Mouse (Mus musculus) limb, embryonic 13.5 days (tissue): Measurements from ENCODE around the gene Rpf1. TPM values are rescaled to one million over a fixed set of nuclear protein-coding genes. Genes with fewer than 3 reads are reported as not detected.
A peak's percentile ranks its signal among the peaks of the same experiment; 100 is the strongest.

ENCODE experiments used
- ATAC-seq: fragments of 200-750 bp; cut with Nextera tagmentation; 2 replicates; pipeline ENCODE4 v1.8.0; 2017; ENCODE audit warnings: low read depth, moderate number of reproducible peaks, moderate TSS enrichment; ENCODE audit not compliant: low FRiP score
- H3K27ac ChIP-seq: fragments of 300-500 bp; sonication (generic); 2 replicates; pipeline ENCODE4 v1.5.1; 2015; ENCODE audit warnings: inconsistent platforms, mild to moderate bottlenecking, moderate library complexity
- H3K27me3 ChIP-seq: fragments of 300-500 bp; sonication (generic); 2 replicates; pipeline ENCODE4 v1.6.1; 2015; ENCODE audit warnings: mild to moderate bottlenecking, inconsistent platforms
- H3K36me3 ChIP-seq: fragments of 300-500 bp; sonication (generic); 2 replicates; pipeline ENCODE4 v1.6.1; 2015; ENCODE audit warnings: inconsistent platforms, mild to moderate bottlenecking, moderate library complexity
- H3K4me1 ChIP-seq: fragments of 300-500 bp; sonication (generic); 2 replicates; pipeline ENCODE4 v1.6.1; 2015; ENCODE audit warnings: inconsistent platforms
- H3K4me2 ChIP-seq: fragments of 300-500 bp; sonication (generic); replicated peaks from 2 replicates; pipeline ENCODE4 v1.6.1; 2015; ENCODE audit warnings: inconsistent platforms, mild to moderate bottlenecking, moderate library complexity
- H3K4me3 ChIP-seq: fragments of 300-500 bp; sonication (generic); 2 replicates; pipeline ENCODE4 v1.5.1; 2015; ENCODE audit warnings: moderate library complexity, mild to moderate bottlenecking, inconsistent platforms
- H3K9ac ChIP-seq: fragments of 300-500 bp; sonication (generic); 2 replicates; pipeline ENCODE4 v1.6.1; 2015; ENCODE audit warnings: mild to moderate bottlenecking, inconsistent platforms
- H3K9me3 ChIP-seq: fragments of 300-500 bp; sonication (generic); 2 replicates; pipeline ENCODE4 v1.6.1; 2016; ENCODE audit warnings: inconsistent platforms
- WGBS: fragments of 180-500 bp; shearing (Covaris S2); methylation state at CpG from one replicate; pipeline ENCODE4 v1.1.7; 2015; 5-methylcytosine and 5-hydroxymethylcytosine counted together
- polyA plus RNA-seq: library from polyadenylated mRNA; unstranded; fragments of >200 nt; fragmentation: Nextera tagmentation; extraction: Ambion mirVana; gene quantifications from 2 replicates; pipeline ENCODE4 v1.2.1, GENCODE M21; 2015

Rpf1 gene
- polyA plus RNA-seq: 52.8 and 56.1 TPM in 2 replicates

- WGBS: under 1% methylated on average over 66 of the region's 82 CpGs
Observed at GRCm38 (mm10) chr3:146520798-146521651, at the start of gene Rpf1. TSS of gene Rpf1 (minus strand) at chr3:146521429.

GRCm38 (mm10) chr3:146570939-146571338 is 49.7 kb upstream of the Rpf1 start:
- no peak overlapping the region for H3K27ac ChIP-seq
- no peaks in the 10 kb centered on the region for H3K27me3 ChIP-seq
- no peaks in the 10 kb centered on the region for H3K36me3 ChIP-seq
- 83% methylated on average over 6 of the region's 6 CpGs for WGBS
- H3K9me3 ChIP-seq: no peaks in the 10 kb centered on the region
- no peak overlapping the region for H3K9ac ChIP-seq
- no peak for ATAC-seq
- no peak overlapping the region for H3K4me3 ChIP-seq
- H3K4me1 ChIP-seq: no peaks in the 10 kb centered on the region
- no peak overlapping the region for H3K4me2 ChIP-seq

More at GRCm38 (mm10) chr3:146520798-146521651, at the start of gene Rpf1:
- Histone ChIP-seq H3K27ac (peak within 1 kb of the TSS; percentile 96), H3K36me3 (peaks cover 21% of the 10 kb centered on the region), H3K4me2 (peak within 1 kb of the TSS; percentile 76), H3K4me1 (peaks cover 6% of the 10 kb centered on the region; the same call in 1 of the 2 replicates), H3K4me3 (peak within 1 kb of the TSS; percentile 71), H3K9me3 (no peaks in the 10 kb centered on the region), H3K27me3 (no peaks in the 10 kb centered on the region), H3K9ac (peak within 1 kb of the TSS; percentile 81)
- ATAC-seq: peak; percentile 93

- H3K4me2 ChIP-seq: no peak within 1 kb of the TSS
- no peak within 1 kb of the TSS for H3K4me3 ChIP-seq
- no peaks in the 10 kb centered on the region for H3K36me3 ChIP-seq
- ATAC-seq: no peak
- WGBS: 88% methylated on average over 10 of the region's 10 CpGs
- H3K4me1 ChIP-seq: no peaks in the 10 kb centered on the region
- H3K27me3 ChIP-seq: no peaks in the 10 kb centered on the region
- no peaks in the 10 kb centered on the region for H3K9me3 ChIP-seq
- H3K27ac ChIP-seq: no peak within 1 kb of the TSS
- H3K9ac ChIP-seq: no peak within 1 kb of the TSS
Observed at GRCm38 (mm10) chr3:146570148-146570782, 49.0 kb upstream of the Rpf1 start, which contains the start of gene Uox. TSS of gene Uox (plus strand) at chr3:146570426.

GRCm38 (mm10) chr3:146569594-146569993 is 48.4 kb upstream of the Rpf1 start:
- Histone ChIP-seq H3K9ac (no peak overlapping the region), H3K4me1 (no peaks in the 10 kb centered on the region), H3K4me3 (no peak overlapping the region), H3K27me3 (no peaks in the 10 kb centered on the region), H3K9me3 (no peaks in the 10 kb centered on the region), H3K36me3 (no peaks in the 10 kb centered on the region), H3K27ac (no peak overlapping the region), H3K4me2 (no peak overlapping the region)
- ATAC-seq: no peak
- WGBS: 89% methylated on average over 3 of the region's 3 CpGs

GRCm38 (mm10) chr3:146567884-146568530 is 46.8 kb upstream of the Rpf1 start:
- H3K27me3 ChIP-seq: no peaks in the 10 kb centered on the region
- H3K36me3 ChIP-seq: no peaks in the 10 kb centered on the region
- no peak overlapping the region for H3K27ac ChIP-seq
- no peaks in the 10 kb centered on the region for H3K9me3 ChIP-seq
- ATAC-seq: no peak
- H3K9ac ChIP-seq: no peak overlapping the region
- 62% methylated on average over 9 of the region's 9 CpGs for WGBS
- H3K4me2 ChIP-seq: no peak overlapping the region
- no peaks in the 10 kb centered on the region for H3K4me1 ChIP-seq
- H3K4me3 ChIP-seq: no peak overlapping the region

GRCm38 (mm10) chr3:146567366-146567765 is 46.1 kb upstream of the Rpf1 start:
- H3K27me3 ChIP-seq: no peaks in the 10 kb centered on the region
- WGBS: 64% methylated on average over 7 of the region's 7 CpGs
- no peak for ATAC-seq

GRCm38 (mm10) chr3:146565065-146565411 is 43.8 kb upstream of the Rpf1 start:
- no peaks in the 10 kb centered on the region for H3K9me3 ChIP-seq
- 96% methylated on average over 1 of the region's 1 CpGs for WGBS
- no peaks in the 10 kb centered on the region for H3K36me3 ChIP-seq
- no peak overlapping the region for H3K4me2 ChIP-seq
- ATAC-seq: no peak
- H3K27me3 ChIP-seq: no peaks in the 10 kb centered on the region
- no peak overlapping the region for H3K27ac ChIP-seq
- no peak overlapping the region for H3K9ac ChIP-seq
- H3K4me3 ChIP-seq: no peak overlapping the region
- no peaks in the 10 kb centered on the region for H3K4me1 ChIP-seq

More at GRCm38 (mm10) chr3:146567366-146567765, 46.1 kb upstream of the Rpf1 start:
- Histone ChIP-seq H3K4me2 (no peak overlapping the region), H3K4me1 (no peaks in the 10 kb centered on the region), H3K9ac (no peak overlapping the region), H3K9me3 (no peaks in the 10 kb centered on the region), H3K4me3 (no peak overlapping the region), H3K27ac (no peak overlapping the region), H3K36me3 (no peaks in the 10 kb centered on the region)

GRCm38 (mm10) chr3:146564268-146565064 is 43.2 kb upstream of the Rpf1 start:
- no peak for ATAC-seq
- no peaks in the 10 kb centered on the region for H3K36me3 ChIP-seq
- H3K4me1 ChIP-seq: no peaks in the 10 kb centered on the region
- no peak overlapping the region for H3K9ac ChIP-seq
- H3K4me3 ChIP-seq: no peak overlapping the region
- 42% methylated on average over 14 of the region's 14 CpGs for WGBS
- H3K9me3 ChIP-seq: no peaks in the 10 kb centered on the region
- H3K27me3 ChIP-seq: no peaks in the 10 kb centered on the region
- 0 out of 2 replicates have a peak overlapping the region, but pooled peaks have one; percentile 11 for H3K4me2 ChIP-seq
- no peak overlapping the region for H3K27ac ChIP-seq

GRCm38 (mm10) chr3:146562936-146563335 is 41.7 kb upstream of the Rpf1 start:
- Histone ChIP-seq H3K4me3 (no peak overlapping the region), H3K27ac (no peak overlapping the region), H3K4me2 (no peak overlapping the region), H3K9ac (no peak overlapping the region), H3K4me1 (no peaks in the 10 kb centered on the region), H3K9me3 (no peaks in the 10 kb centered on the region), H3K27me3 (no peaks in the 10 kb centered on the region), H3K36me3 (no peaks in the 10 kb centered on the region)
- 90% methylated on average over 7 of the region's 7 CpGs for WGBS
- no peak for ATAC-seq

- H3K4me1 ChIP-seq: no peaks in the 10 kb centered on the region
- no peaks in the 10 kb centered on the region for H3K27me3 ChIP-seq
- H3K9me3 ChIP-seq: no peaks in the 10 kb centered on the region
- ATAC-seq: no peak
- H3K4me3 ChIP-seq: no peak overlapping the region
- no peak overlapping the region for H3K4me2 ChIP-seq
- no peaks in the 10 kb centered on the region for H3K36me3 ChIP-seq
- H3K27ac ChIP-seq: no peak overlapping the region
- WGBS: 90% methylated on average over 6 of the region's 6 CpGs
- H3K9ac ChIP-seq: no peak overlapping the region
Observed at GRCm38 (mm10) chr3:146557507-146557906, 36.3 kb upstream of the Rpf1 start.

- no peak overlapping the region for H3K9ac ChIP-seq
- no peak overlapping the region for H3K4me2 ChIP-seq
- H3K27me3 ChIP-seq: no peaks in the 10 kb centered on the region
- no peak overlapping the region for H3K4me3 ChIP-seq
- no peaks in the 10 kb centered on the region for H3K9me3 ChIP-seq
- no peaks in the 10 kb centered on the region for H3K36me3 ChIP-seq
- H3K27ac ChIP-seq: no peak overlapping the region
- WGBS: 78% methylated on average over 1 of the region's 1 CpGs
- no peaks in the 10 kb centered on the region for H3K4me1 ChIP-seq
- no peak for ATAC-seq
Observed at GRCm38 (mm10) chr3:146556567-146556966, 35.3 kb upstream of the Rpf1 start.
